Mouse (Mus musculus) cerebellum, postnatal 10 days (tissue): ENCODE results near the gene Olfr320.
"Not testable (repeated sequence)": the region's sequence is repeated elsewhere in the genome, so short reads cannot be mapped to it uniquely, and the experiment has no call there.

ENCODE experiments used
- DNase-seq, 2 experiments: peaks; one replicate each; pipeline ENCODE4 v3.0.0; 2021; ENCODE audit warnings: mixed read lengths in 2 of 2

Olfr320 gene

GRCm38 (mm10) chr11:58680799-58681198 is at the start of gene Olfr320:
Olfr320 (plus strand) TSS chr11:58681099.
- no peak for DNase-seq

GRCm38 (mm10) chr11:58634878-58635277 is 46.0 kb upstream of the Olfr320 start:
- DNase-seq, result no peak

- peak; percentile 59 to 67 for DNase-seq
These were observed 44.4 kb upstream of the Olfr320 start for GRCm38 (mm10) chr11:58636376-58636977.

- DNase-seq, result no peak
These were observed 42.7 kb upstream of the Olfr320 start for GRCm38 (mm10) chr11:58638176-58638701.

- peak; percentile 40 to 44 for DNase-seq
These were observed 40.5 kb upstream of the Olfr320 start, which contains the start of gene Trim58 for GRCm38 (mm10) chr11:58640272-58640867. Trim58 (plus strand) TSS chr11:58640465.

- DNase-seq, result no peak
These were observed 39.8 kb upstream of the Olfr320 start for GRCm38 (mm10) chr11:58641057-58641456.

- DNase-seq, result no peak
These were observed 39.1 kb upstream of the Olfr320 start for GRCm38 (mm10) chr11:58641638-58642358.

GRCm38 (mm10) chr11:58643350-58643749 is 37.5 kb upstream of the Olfr320 start:
- DNase-seq, result peak; percentile 45 to 53

GRCm38 (mm10) chr11:58655151-58655550 is 25.7 kb upstream of the Olfr320 start:
- DNase-seq, result no peak

- DNase-seq, result no peak
These were observed 22.3 kb upstream of the Olfr320 start, which contains the start of gene Olfr322 for GRCm38 (mm10) chr11:58658596-58658995. Olfr322 (plus strand) TSS chr11:58658782.

GRCm38 (mm10) chr11:58669252-58669651 is 11.6 kb upstream of the Olfr320 start:
- no peak for DNase-seq

- no peak for DNase-seq
These were observed 9.1 kb upstream of the Olfr320 start for GRCm38 (mm10) chr11:58671825-58672224.

GRCm38 (mm10) chr11:58698862-58699261 is 18.0 kb downstream of the Olfr320 start, which contains the start of gene Olfr319:
Olfr319 (plus strand) TSS chr11:58699162.
- DNase-seq, result no peak

GRCm38 (mm10) chr11:58709086-58709485 is 28.2 kb downstream of the Olfr320 start:
- no peak for DNase-seq

GRCm38 (mm10) chr11:58717723-58718122 is 36.8 kb downstream of the Olfr320 start:
- not testable (repeated sequence) for DNase-seq

- DNase-seq, result no peak
These were observed 38.8 kb downstream of the Olfr320 start for GRCm38 (mm10) chr11:58719701-58720100.

GRCm38 (mm10) chr11:58723914-58724313 is 43.0 kb downstream of the Olfr320 start, which contains the start of gene Olfr318:
Olfr318 (minus strand) TSS chr11:58724014.
- DNase-seq, result no peak

GRCm38 (mm10) chr11:58727896-58728650 is 47.2 kb downstream of the Olfr320 start:
- DNase-seq, result not testable (repeated sequence)

GRCm38 (mm10) chr11:58733372-58733771 is 52.5 kb downstream of the Olfr320 start:
- DNase-seq, result peak; percentile 49 to 60
